Mouse (Mus musculus) midbrain, embryonic 16.5 days (tissue): Measurements from ENCODE around the gene Zyx. TPM values are rescaled to one million over a fixed set of nuclear protein-coding genes. Genes with fewer than 3 reads are reported as not detected.

ENCODE experiments used
- ATAC-seq: fragments of 200-750 bp; cut with Nextera tagmentation; 2 replicates; pipeline ENCODE4 v1.8.0; 2017; ENCODE audit warnings: moderate TSS enrichment
- H3K27ac ChIP-seq: fragments of 300-500 bp; sonication (generic); 2 replicates; pipeline ENCODE4 v1.5.1; 2014; ENCODE audit warnings: mild to moderate bottlenecking, low read length, mixed read lengths
- H3K27me3 ChIP-seq: fragments of 300-500 bp; sonication (generic); 2 replicates; pipeline ENCODE4 v1.6.1; 2014; ENCODE audit warnings: low read depth, low read length, mixed read lengths; ENCODE audit not compliant: control insufficient read depth, insufficient read depth
- H3K36me3 ChIP-seq: fragments of 300-500 bp; sonication (generic); 2 replicates; pipeline ENCODE4 v1.6.1; 2014; ENCODE audit warnings: mild to moderate bottlenecking, low read length, moderate library complexity, mixed read lengths; ENCODE audit not compliant: control insufficient read depth, insufficient read depth
- H3K4me1 ChIP-seq: fragments of 300-500 bp; sonication (generic); 2 replicates; pipeline ENCODE4 v1.6.1; 2014; ENCODE audit warnings: mild to moderate bottlenecking, low read length, mixed read lengths; ENCODE audit not compliant: control insufficient read depth, insufficient read depth
- H3K4me2 ChIP-seq: fragments of 300-500 bp; sonication (generic); 2 replicates; pipeline ENCODE4 v1.6.1; 2014; ENCODE audit warnings: mild to moderate bottlenecking, low read length, mixed read lengths
- H3K4me3 ChIP-seq: fragments of 300-500 bp; sonication (generic); 2 replicates; pipeline ENCODE4 v1.5.1; 2014; ENCODE audit warnings: low read depth, mild to moderate bottlenecking, low read length, moderate library complexity, mixed read lengths
- H3K9ac ChIP-seq: fragments of 300-500 bp; sonication (generic); 2 replicates; pipeline ENCODE4 v1.6.1; 2014; ENCODE audit warnings: low read depth, low read length, mixed read lengths
- H3K9me3 ChIP-seq: fragments of 300-500 bp; sonication (generic); replicated peaks from 2 replicates; pipeline ENCODE4 v1.6.1; 2014; ENCODE audit warnings: mild to moderate bottlenecking, low read length, mixed read lengths; ENCODE audit not compliant: control insufficient read depth, poor library complexity, severe bottlenecking
- WGBS: fragments of 180-500 bp; shearing (Covaris S2); extraction: QIAGEN DNeasy Blood & Tissue Kit; methylation state at CpG from one replicate; pipeline ENCODE4 v1.1.7; 2014; 5-methylcytosine and 5-hydroxymethylcytosine counted together
- polyA plus RNA-seq: library from polyadenylated mRNA; unstranded; fragments of >200 nt; fragmentation: Nextera tagmentation; extraction: Ambion mirVana; gene quantifications from 2 replicates; pipeline ENCODE4 v1.2.1, GENCODE M21; 2015

Gene Zyx
- polyA plus RNA-seq, 1 experiment from 2014 or later: 55.1 TPM

- Histone ChIP-seq H3K27ac (no peak overlapping the region), H3K9ac (no peak overlapping the region), H3K27me3 (no peaks in the 10 kb centered on the region), H3K4me1 (peaks cover 25% of the 10 kb centered on the region), H3K9me3 (no peaks in the 10 kb centered on the region), H3K36me3 (peaks cover 12% of the 10 kb centered on the region), H3K4me3 (no peak overlapping the region), H3K4me2 (no peak overlapping the region; the same call in 1 of the 2 replicates)
- ATAC-seq: no peak
- WGBS: 68% methylated on average over 11 of the region's 11 CpGs
Measured at GRCm38 (mm10) chr6:42354076-42355019, 4.9 kb downstream of the Zyx start.

DNA sequence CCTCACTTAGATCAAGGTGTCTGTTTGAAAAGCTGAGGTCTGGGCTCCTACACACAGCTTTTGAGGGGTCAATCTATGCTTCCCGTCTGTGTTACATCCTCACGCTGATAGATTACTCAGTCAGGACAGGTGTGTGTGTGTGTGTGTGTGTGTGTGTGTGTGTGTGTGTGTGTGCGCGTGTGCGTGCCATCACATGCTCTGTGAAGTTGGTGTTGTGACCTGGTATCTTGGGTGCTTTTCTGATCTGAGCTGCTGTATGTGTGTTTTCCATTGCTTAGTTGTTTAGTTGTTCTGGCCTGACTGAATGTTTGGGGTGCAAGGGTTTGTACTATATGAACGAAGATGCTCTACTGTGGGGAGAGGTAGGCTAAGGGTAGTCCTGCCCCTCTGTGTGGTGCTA, 5.9 kb downstream of the Zyx start:
- no peaks in the 10 kb centered on the region for H3K27me3 ChIP-seq
- no peak overlapping the region for H3K4me3 ChIP-seq
- WGBS: 100% methylated on average over 6 of the region's 6 CpGs
- H3K36me3 ChIP-seq: peaks cover 12% of the 10 kb centered on the region
- no peak for ATAC-seq
- H3K4me1 ChIP-seq: peaks cover 25% of the 10 kb centered on the region
- H3K27ac ChIP-seq: no peak overlapping the region
- H3K4me2 ChIP-seq: no peak overlapping the region
- no peak overlapping the region for H3K9ac ChIP-seq
- no peaks in the 10 kb centered on the region for H3K9me3 ChIP-seq

- ATAC-seq: no peak
- WGBS: 93% methylated on average over 13 of the region's 13 CpGs
- Histone ChIP-seq H3K4me1 (peaks cover 22% of the 10 kb centered on the region), H3K4me3 (no peak overlapping the region), H3K27me3 (no peaks in the 10 kb centered on the region), H3K9ac (no peak overlapping the region), H3K36me3 (peaks cover 12% of the 10 kb centered on the region), H3K9me3 (no peaks in the 10 kb centered on the region), H3K27ac (no peak overlapping the region), H3K4me2 (no peak overlapping the region)
Measured at GRCm38 (mm10) chr6:42355794-42356600, 6.6 kb downstream of the Zyx start.

DNA sequence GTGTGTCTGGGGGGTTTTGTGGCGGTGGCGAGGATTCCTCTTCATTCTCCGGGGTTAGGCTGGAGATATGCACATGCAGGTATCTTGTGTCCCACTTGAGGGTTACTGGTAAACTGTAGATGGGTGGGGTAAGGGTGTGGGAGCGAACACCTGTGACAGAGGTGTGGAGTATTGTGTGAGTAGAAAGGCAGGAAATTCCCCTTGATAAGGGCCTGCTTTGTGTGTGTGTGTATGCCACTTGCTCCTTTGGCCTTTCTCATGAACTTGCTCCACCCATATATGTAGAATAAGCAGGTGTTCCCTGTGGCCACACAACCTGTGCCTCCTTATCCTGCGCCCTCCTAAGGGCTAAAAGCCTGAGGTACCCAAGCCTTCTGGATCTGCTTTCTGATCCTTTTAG, 7.5 kb downstream of the Zyx start:
- H3K4me1 ChIP-seq: peaks cover 16% of the 10 kb centered on the region
- H3K9ac ChIP-seq: no peak overlapping the region
- H3K4me3 ChIP-seq: no peak overlapping the region
- peaks cover 12% of the 10 kb centered on the region for H3K36me3 ChIP-seq
- no peaks in the 10 kb centered on the region for H3K27me3 ChIP-seq
- H3K4me2 ChIP-seq: no peak overlapping the region
- H3K9me3 ChIP-seq: no peaks in the 10 kb centered on the region
- ATAC-seq: no peak
- H3K27ac ChIP-seq: no peak overlapping the region
- WGBS: 96% methylated on average over 5 of the region's 5 CpGs

- H3K4me2 ChIP-seq: no peak overlapping the region
- H3K4me1 ChIP-seq: peaks cover 16% of the 10 kb centered on the region
- H3K9me3 ChIP-seq: no peaks in the 10 kb centered on the region
- no peak overlapping the region for H3K27ac ChIP-seq
- H3K4me3 ChIP-seq: no peak overlapping the region
- no peaks in the 10 kb centered on the region for H3K27me3 ChIP-seq
- H3K9ac ChIP-seq: no peak overlapping the region
- WGBS: 55% methylated on average over 6 of the region's 6 CpGs
- peaks cover 12% of the 10 kb centered on the region for H3K36me3 ChIP-seq
- no peak for ATAC-seq
Measured at GRCm38 (mm10) chr6:42357901-42358300, 8.5 kb downstream of the Zyx start.

DNA sequence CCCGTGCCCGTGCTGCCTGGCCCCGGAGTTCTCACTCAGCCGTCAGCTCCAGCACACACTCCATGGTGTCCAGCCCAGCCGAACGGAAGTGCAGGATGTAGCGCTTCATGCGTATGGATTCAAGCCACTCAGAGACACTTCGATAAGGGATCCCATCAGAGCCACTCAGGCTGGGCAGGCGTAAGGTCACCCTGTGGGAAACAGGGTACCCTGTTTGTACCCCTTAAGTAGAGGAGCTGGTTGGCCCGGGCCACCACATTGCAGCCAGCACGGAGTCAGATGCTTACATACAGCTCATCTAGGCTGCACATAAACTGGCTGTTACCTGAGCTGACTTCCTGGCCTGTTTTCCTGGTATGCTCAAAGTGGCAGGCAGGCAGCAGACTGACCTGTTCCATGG, 9.5 kb downstream of the Zyx start:
- peaks cover 12% of the 10 kb centered on the region for H3K36me3 ChIP-seq
- ATAC-seq: no peak
- WGBS: 92% methylated on average over 12 of the region's 12 CpGs

DNA sequence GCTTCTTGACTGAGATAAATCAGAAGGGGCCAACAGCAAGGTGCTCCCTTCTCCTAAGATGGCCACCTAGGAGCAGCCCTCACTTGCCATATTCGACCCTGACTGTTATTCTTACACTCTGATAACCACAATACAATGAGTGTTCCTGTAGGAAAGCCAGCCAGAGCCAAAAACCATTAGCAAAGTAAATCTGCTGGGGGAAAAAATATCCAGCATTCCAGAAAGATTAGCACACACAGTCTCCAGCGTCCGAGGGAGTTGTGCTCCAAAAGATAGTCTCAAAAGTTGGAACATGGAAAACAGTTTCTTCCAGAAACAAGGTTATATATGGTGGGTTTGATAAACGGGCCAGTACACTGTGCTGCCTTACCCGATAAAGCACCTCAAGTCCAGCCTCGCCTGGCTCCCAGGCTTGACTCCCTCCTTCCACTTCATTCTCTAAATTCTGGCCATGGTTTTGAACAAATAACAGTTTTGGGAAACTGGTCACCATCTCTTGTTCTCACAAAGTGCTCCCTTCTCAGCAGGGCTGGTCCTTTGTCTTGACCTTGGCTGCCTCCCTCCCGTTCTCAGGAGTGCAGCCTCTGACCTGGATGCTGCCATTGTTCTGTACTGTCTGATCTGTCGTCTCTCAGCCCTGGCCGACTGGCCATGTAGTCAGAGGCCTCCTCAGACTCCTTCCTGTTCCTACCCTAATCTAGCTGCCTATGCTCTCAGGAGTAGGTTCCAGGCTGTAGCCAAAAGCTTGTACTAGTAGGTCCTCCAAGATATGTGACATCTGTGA, 10.1 kb downstream of the Zyx start:
- WGBS: 77% methylated on average over 9 of the region's 9 CpGs
- no peak overlapping the region for H3K4me2 ChIP-seq
- peaks cover 12% of the 10 kb centered on the region for H3K36me3 ChIP-seq

More for the DNA sequence above, 9.5 kb downstream of the Zyx start:
- H3K27me3 ChIP-seq: no peaks in the 10 kb centered on the region
- no peak overlapping the region for H3K4me3 ChIP-seq
- H3K27ac ChIP-seq: no peak overlapping the region
- no peaks in the 10 kb centered on the region for H3K9me3 ChIP-seq
- H3K4me1 ChIP-seq: peaks cover 8% of the 10 kb centered on the region
- no peak overlapping the region for H3K4me2 ChIP-seq
- H3K9ac ChIP-seq: no peak overlapping the region

GRCm38 (mm10) chr6:42360231-42360840, 10.9 kb downstream of the Zyx start:
- no peak overlapping the region for H3K4me3 ChIP-seq
- H3K27ac ChIP-seq: no peak overlapping the region
- ATAC-seq: no peak
- H3K4me2 ChIP-seq: no peak overlapping the region
- no peaks in the 10 kb centered on the region for H3K27me3 ChIP-seq
- H3K9ac ChIP-seq: no peak overlapping the region
- no peaks in the 10 kb centered on the region for H3K9me3 ChIP-seq
- H3K36me3 ChIP-seq: peaks cover 12% of the 10 kb centered on the region
- 97% methylated on average over 6 of the region's 6 CpGs for WGBS
- no peaks in the 10 kb centered on the region for H3K4me1 ChIP-seq

More for the DNA sequence above, 10.1 kb downstream of the Zyx start:
- Histone ChIP-seq H3K27ac (no peak overlapping the region), H3K9me3 (no peaks in the 10 kb centered on the region), H3K9ac (no peak overlapping the region), H3K4me1 (peaks cover 2% of the 10 kb centered on the region; the same call in 1 of the 2 replicates), H3K27me3 (no peaks in the 10 kb centered on the region), H3K4me3 (no peak overlapping the region)
- no peak for ATAC-seq
